Mouse (Mus musculus): ENCODE measurements around the gene Kcnmb1.

- TF ChIP-seq ZMIZ1 (IDR thresholded peaks at IDR 0.05; ENCODE audit: low read depth, low read length): no peak
- TF ChIP-seq CHD2 (IDR thresholded peaks at IDR 0.05; ENCODE audit: low read length): no peak
- TF ChIP-seq USF2 (conservative IDR thresholded peaks at IDR 0.05; ENCODE audit: low read depth, low read length): no peak
- TF ChIP-seq E2F4 (IDR thresholded peaks at IDR 0.05; ENCODE audit: insufficient replicate concordance, low read depth, low read length): no peak
These were observed 10.9 kb upstream of the Kcnmb1 start for GRCm38 (mm10) chr11:33951684-33952625.

Measured in CH12.LX (cell line).